Comparison of ENCODE assay signal across 11 mouse cellular contexts in genomic region chr6:137759681-137760080, GRCm38 (mm10). TPM values are rescaled to one million over a fixed set of nuclear protein-coding genes. Genes with fewer than 3 reads are reported as not detected.
DNase-seq lines count a peak whose midpoint lies in the region; ATAC-seq and TF ChIP-seq lines count a peak whose summit lies in the region.
"Had no signal": no experiment of that assay in that cellular context is flagged by ENCODE, and none has a peak within 500 bp of the region (broad histone marks: within the 10 kb centered on the region; RNA-seq: fewer than 3 reads in every experiment).

No protein-coding gene starts in this region.

- WGBS in forebrain, embryonic 12.5 days, result 57% methylated on average over 8 of the region's 8 CpGs
- 56% methylated on average over 8 of the region's 8 CpGs for WGBS in forebrain, postnatal 0 days
- WGBS in hindbrain, embryonic 15.5 days, result 56% methylated on average over 8 of the region's 8 CpGs
- WGBS in neural tube, embryonic 13.5 days, result 57% methylated on average over 8 of the region's 8 CpGs

- H3K9me3 ChIP-seq in forebrain, embryonic 12.5 days, result no peaks in the 10 kb centered on the region
- H3K9me3 ChIP-seq in forebrain, postnatal 0 days (ENCODE audit: low read length), result no peaks in the 10 kb centered on the region
- H3K9me3 ChIP-seq in hindbrain, embryonic 15.5 days, result no peaks in the 10 kb centered on the region
- H3K9me3 ChIP-seq in neural tube, embryonic 13.5 days, result no peaks in the 10 kb centered on the region

- H3K36me3 ChIP-seq in forebrain, embryonic 12.5 days (replicated peaks), result no peaks in the 10 kb centered on the region
- H3K36me3 ChIP-seq in forebrain, postnatal 0 days (ENCODE audit: insufficient read depth), result no peaks in the 10 kb centered on the region
- no peaks in the 10 kb centered on the region for H3K36me3 ChIP-seq in hindbrain, embryonic 15.5 days
- H3K36me3 ChIP-seq in neural tube, embryonic 13.5 days, result no peaks in the 10 kb centered on the region

- no peaks in the 10 kb centered on the region for H3K27me3 ChIP-seq in forebrain, embryonic 12.5 days
- H3K27me3 ChIP-seq in forebrain, postnatal 0 days (ENCODE audit: insufficient read depth, low read length), result no peaks in the 10 kb centered on the region
- no peaks in the 10 kb centered on the region for H3K27me3 ChIP-seq in hindbrain, embryonic 15.5 days
- no peaks in the 10 kb centered on the region for H3K27me3 ChIP-seq in neural tube, embryonic 13.5 days
- H3K27me3 ChIP-seq: Patski had no signal

- peaks cover 13% of the 10 kb centered on the region for H3K4me1 ChIP-seq in forebrain, embryonic 12.5 days
- H3K4me1 ChIP-seq in forebrain, postnatal 0 days (ENCODE audit: insufficient read depth), result 0 out of 2 replicates have a peak, but pooled peaks cover 1% of the 10 kb centered on the region
- peaks cover 7% of the 10 kb centered on the region for H3K4me1 ChIP-seq in hindbrain, embryonic 15.5 days (replicated peaks)
- peaks cover 6% of the 10 kb centered on the region for H3K4me1 ChIP-seq in neural tube, embryonic 13.5 days (replicated peaks)

- ATAC-seq in forebrain, embryonic 12.5 days (ENCODE audit: low FRiP score), result 0 out of 2 replicates have a peak, but pooled peaks have one; percentile 34
- ATAC-seq in forebrain, postnatal 0 days, result no peak
- ATAC-seq in hindbrain, embryonic 15.5 days (ENCODE audit: low FRiP score, low read depth), result peak; percentile 43; the same call in 1 of the 2 replicates
- ATAC-seq in neural tube, embryonic 13.5 days (ENCODE audit: low read depth), result peak; percentile 28; the same call in 1 of the 2 replicates
- ATAC-seq: Patski had no signal

- no peak for TF ChIP-seq CTCF in forebrain, postnatal 0 days (IDR thresholded peaks at IDR 0.05; ENCODE audit: low read depth)

- no peak for DNase-seq in forebrain, postnatal 0 days
- peak; percentile 5 to 27 for DNase-seq in left cerebral cortex, adult 18-20 months (ENCODE audit: low spot score in 2 of 2)
- DNase-seq in left cerebral cortex, adult 11 months (ENCODE audit: low spot score), result no peak
- DNase-seq in testis, postnatal 10 days (ENCODE audit: low spot score), result no peak
- no peak for DNase-seq in thymus, postnatal 14 days
- DNase-seq: kidney, postnatal 10 days had no signal

- no peak overlapping the region for H3K4me3 ChIP-seq in forebrain, embryonic 12.5 days (replicated peaks)
- no peak overlapping the region for H3K4me3 ChIP-seq in forebrain, postnatal 0 days (ENCODE audit: low read depth, low read length)
- H3K4me3 ChIP-seq in hindbrain, embryonic 15.5 days, result no peak overlapping the region
- H3K4me3 ChIP-seq in neural tube, embryonic 13.5 days, result no peak overlapping the region

- no peak overlapping the region for H3K4me2 ChIP-seq in forebrain, embryonic 12.5 days
- no peak overlapping the region for H3K4me2 ChIP-seq in forebrain, postnatal 0 days (ENCODE audit: low read depth)
- no peak overlapping the region for H3K4me2 ChIP-seq in hindbrain, embryonic 15.5 days
- no peak overlapping the region for H3K4me2 ChIP-seq in neural tube, embryonic 13.5 days

- no peak overlapping the region for H3K9ac ChIP-seq in forebrain, embryonic 12.5 days
- no peak overlapping the region for H3K9ac ChIP-seq in forebrain, postnatal 0 days
- no peak overlapping the region for H3K9ac ChIP-seq in hindbrain, embryonic 15.5 days
- H3K9ac ChIP-seq in neural tube, embryonic 13.5 days, result no peak overlapping the region

- H3K27ac ChIP-seq in forebrain, embryonic 12.5 days, result no peak overlapping the region
- H3K27ac ChIP-seq in forebrain, postnatal 0 days (ENCODE audit: low read depth, low read length), result no peak overlapping the region
- H3K27ac ChIP-seq in hindbrain, embryonic 15.5 days (replicated peaks), result no peak overlapping the region
- no peak overlapping the region for H3K27ac ChIP-seq in neural tube, embryonic 13.5 days (replicated peaks)
- H3K27ac ChIP-seq: macrophage had no signal

RNA-seq across cellular contexts. Expression of gene Dera, which starts 5.3 kb away (rescaled TPM):
- 32.3 and 32.7 TPM in 2 replicates for polyA plus RNA-seq in forebrain, embryonic 12.5 days (2016; fragmentation: Nextera tagmentation; extraction: Ambion mirVana)
- 5.0 and 9.1 TPM in 2 replicates for total RNA-seq in forebrain, postnatal 0 days (2014; rRNA removed)
- polyA plus RNA-seq in forebrain, postnatal 0 days (2015; fragmentation: Nextera tagmentation; extraction: Ambion mirVana), result 10.6 and 11.0 TPM in 2 replicates
- 1 to 10 TPM; 1.9 to 3.9 TPM for total RNA-seq in left cerebral cortex, adult 18-20 months (2021)
- polyA plus RNA-seq in hindbrain, embryonic 15.5 days (2015; fragmentation: Nextera tagmentation; extraction: Ambion mirVana), result 12.6 and 13.4 TPM in 2 replicates
- 17.3 and 18.8 TPM in 2 replicates for polyA plus RNA-seq in neural tube, embryonic 13.5 days (2015; fragmentation: Nextera tagmentation; extraction: Ambion mirVana)

RNA-seq across cellular contexts. Expression of gene Strap, which starts 24.8 kb away (rescaled TPM):
- polyA plus RNA-seq in forebrain, embryonic 12.5 days (2016; fragmentation: Nextera tagmentation; extraction: Ambion mirVana), result 208 and 212 TPM in 2 replicates
- total RNA-seq in forebrain, postnatal 0 days (2014; rRNA removed), result 126 and 132 TPM in 2 replicates
- 190 and 204 TPM in 2 replicates for polyA plus RNA-seq in forebrain, postnatal 0 days (2015; fragmentation: Nextera tagmentation; extraction: Ambion mirVana)
- 100 to 1,000 TPM; 112 to 119 TPM for total RNA-seq in left cerebral cortex, adult 18-20 months (2021)
- polyA plus RNA-seq in hindbrain, embryonic 15.5 days (2015; fragmentation: Nextera tagmentation; extraction: Ambion mirVana), result 153 and 156 TPM in 2 replicates
- 175 and 185 TPM in 2 replicates for polyA plus RNA-seq in neural tube, embryonic 13.5 days (2015; fragmentation: Nextera tagmentation; extraction: Ambion mirVana)

Comparison
In these comparisons a context has a peak if more than half of its experiments do, and no peak if none do; other contexts are left out.
1. DNase-seq: peak in left cerebral cortex, adult 18-20 months (2 of 2); none in forebrain, postnatal 0 days (single experiment), left cerebral cortex, adult 11 months (single experiment), testis, postnatal 10 days (single experiment) and thymus, postnatal 14 days (single experiment).